ENCODE assay signal across 10 mouse cellular contexts in the genomic region with DNA sequence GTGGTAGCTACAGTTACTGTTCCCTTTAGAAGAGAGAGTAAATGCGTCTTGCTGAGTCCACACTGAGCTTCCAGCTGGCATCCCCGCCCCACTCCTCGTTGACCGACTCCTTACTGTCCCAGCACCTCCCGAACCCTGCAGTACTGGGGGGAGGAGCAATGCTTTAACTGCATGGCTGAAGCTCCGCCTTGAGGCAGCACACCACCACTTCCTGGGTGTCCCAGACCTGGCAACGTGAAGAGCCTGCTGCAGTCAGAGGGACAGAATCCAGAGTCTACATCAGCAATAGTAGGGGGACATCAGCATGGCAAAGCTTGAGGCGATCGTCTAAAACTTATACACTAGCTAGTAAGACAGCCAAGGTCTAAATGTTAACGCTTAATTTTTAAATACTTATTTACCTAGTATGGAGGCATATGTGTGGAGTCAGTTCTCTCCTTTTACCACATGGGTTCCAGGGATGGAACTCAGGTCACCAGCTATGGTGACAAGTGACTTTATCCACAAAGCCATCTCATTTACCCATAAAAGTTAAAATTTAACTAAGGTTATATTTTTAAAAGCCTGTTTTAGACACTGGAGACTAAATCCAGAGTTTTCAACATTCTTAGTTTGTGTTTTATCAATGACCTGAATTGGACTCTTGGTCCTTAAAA. TPM values are rescaled to one million over a fixed set of nuclear protein-coding genes. Genes with fewer than 3 reads are reported as not detected.
DNase-seq lines count a peak whose midpoint lies in the region; ATAC-seq and TF ChIP-seq lines count a peak whose summit lies in the region.
"Had no signal": no experiment of that assay in that cellular context is flagged by ENCODE, and none has a peak within 500 bp of the region (broad histone marks: within the 10 kb centered on the region; RNA-seq: fewer than 3 reads in every experiment).

No protein-coding gene starts in this region.

- H3K9me3 ChIP-seq in heart, embryonic 13.5 days: no peaks in the 10 kb centered on the region
- H3K9me3 ChIP-seq: embryonic facial prominence, embryonic 13.5 days; hindbrain, embryonic 15.5 days had no signal

- ATAC-seq in heart, embryonic 13.5 days (ENCODE audit: extremely low read depth, insufficient number of reproducible peaks, low FRiP score, low TSS enrichment): no peak

- no peak overlapping the region; the same call in 1 of the 2 replicates for H3K4me2 ChIP-seq in heart, embryonic 13.5 days
- H3K4me2 ChIP-seq: embryonic facial prominence, embryonic 13.5 days; hindbrain, embryonic 15.5 days had no signal

- H3K4me1 ChIP-seq in heart, embryonic 13.5 days: peaks cover 17% of the 10 kb centered on the region
- H3K4me1 ChIP-seq in small intestine, adult 2 months (ENCODE audit: control insufficient read depth, insufficient read depth, insufficient read length, low read length): peaks cover 17% of the 10 kb centered on the region
- H3K4me1 ChIP-seq: embryonic facial prominence, embryonic 13.5 days; hindbrain, embryonic 15.5 days had no signal

- TF ChIP-seq POLR2A in small intestine, adult 2 months (IDR thresholded peaks at IDR 0.05; ENCODE audit: low read depth, low read length): no peak

- intact Hi-C loops in heart, postnatal 14 days (cut with DNase I): loop anchor here (5.0 kb wide), 3 partner anchors 80 to 180 kb away; partner anchors contain the start of genes Fasn and Rac3
- intact Hi-C loops in left cerebral cortex, adult 2 months (cut with DNase I): loop anchor here (5.0 kb wide), 1 partner anchor 75 kb away; no protein-coding TSS in a partner anchor

- WGBS in heart, embryonic 13.5 days: 44% methylated on average over 10 of the region's 10 CpGs
- 16% methylated on average over 10 of the region's 10 CpGs for WGBS in small intestine, adult 2 months

- H3K27me3 ChIP-seq in heart, embryonic 13.5 days (replicated peaks): no peaks in the 10 kb centered on the region
- no peaks in the 10 kb centered on the region for H3K27me3 ChIP-seq in small intestine, adult 2 months (ENCODE audit: control insufficient read depth, insufficient read depth, low read length)
- H3K27me3 ChIP-seq: embryonic facial prominence, embryonic 13.5 days; hindbrain, embryonic 15.5 days had no signal

- no peak overlapping the region for H3K27ac ChIP-seq in heart, embryonic 13.5 days (replicated peaks)
- H3K27ac ChIP-seq in small intestine, adult 2 months (ENCODE audit: insufficient read depth, low read depth, low read length): peak overlapping the region; percentile 100
- no peak overlapping the region for H3K27ac ChIP-seq in left cerebral cortex, adult 2 months
- H3K27ac ChIP-seq: embryonic facial prominence, embryonic 13.5 days; hindbrain, embryonic 15.5 days had no signal

- DNase-seq in heart, postnatal 14 days: no peak
- DNase-seq in brain, adult 2 months (ENCODE audit: low read depth, low spot score): peak; percentile 29
- peak; percentile 47 to 66 for DNase-seq in kidney, postnatal 4 days
- no peak for DNase-seq in left cerebral cortex, adult 2 months (ENCODE audit: extremely low spot score in 1 of 2, low spot score in 2 of 2)
- DNase-seq in left cerebral cortex, adult 9 months (ENCODE audit: low spot score in 2 of 2): no peak
- no peak for DNase-seq in layer of hippocampus, adult 9-10 months (ENCODE audit: low spot score)

- H3K36me3 ChIP-seq in heart, embryonic 13.5 days: peaks cover 7% of the 10 kb centered on the region; the same call in 1 of the 2 replicates
- H3K36me3 ChIP-seq in small intestine, adult 2 months (ENCODE audit: control insufficient read depth, insufficient read depth, low read length): no peaks in the 10 kb centered on the region

- no peak for TF ChIP-seq CTCF in small intestine, adult 2 months (IDR thresholded peaks at IDR 0.05; ENCODE audit: extremely low read depth, insufficient read length, insufficient replicate concordance, low read depth, low read length)
- no peak for TF ChIP-seq CTCF in left cerebral cortex, adult 2 months (IDR thresholded peaks at IDR 0.05)

- no peak overlapping the region for H3K4me3 ChIP-seq in heart, embryonic 13.5 days
- H3K4me3 ChIP-seq in small intestine, adult 2 months (ENCODE audit: low read depth, low read length): peak overlapping the region; percentile 54
- no peak overlapping the region for H3K4me3 ChIP-seq in left cerebral cortex, adult 2 months
- H3K4me3 ChIP-seq: embryonic facial prominence, embryonic 13.5 days; hindbrain, embryonic 15.5 days had no signal

- 0 out of 2 replicates have a peak overlapping the region, but pooled peaks have one; percentile 16 for H3K9ac ChIP-seq in heart, embryonic 13.5 days
- H3K9ac ChIP-seq: embryonic facial prominence, embryonic 13.5 days; hindbrain, embryonic 15.5 days had no signal

RNA-seq across cellular contexts. Expression of gene Ccdc57, which starts 30.1 kb away (rescaled TPM):
- 3.1 and 3.7 TPM in 2 replicates for polyA plus RNA-seq in heart, embryonic 13.5 days (2015; fragmentation: Nextera tagmentation; extraction: Ambion mirVana)
- 1 to 10 TPM; 1.2 to 1.6 TPM for total RNA-seq in heart, postnatal 14 days (2021)
- polyA plus RNA-seq in small intestine, adult 2 months (2012; rRNA removed): 0.43 and 0.84 TPM in 2 replicates
- 1 to 10 TPM; 8.5 to 9.5 TPM for total RNA-seq in left cerebral cortex, adult 2 months (2021)

RNA-seq across cellular contexts. Expression of gene Slc16a3, which starts 45.7 kb away (rescaled TPM):
- 224 and 258 TPM in 2 replicates for polyA plus RNA-seq in heart, embryonic 13.5 days (2015; fragmentation: Nextera tagmentation; extraction: Ambion mirVana)
- 1 to 10 TPM; 1.9 to 2.2 TPM for total RNA-seq in heart, postnatal 14 days (2021)
- polyA plus RNA-seq in small intestine, adult 2 months (2012; rRNA removed): 56.8 and 68.9 TPM in 2 replicates
- total RNA-seq in left cerebral cortex, adult 2 months (2021): 1 to 10 TPM; 3.3 to 4.5 TPM

Comparison
In these comparisons a context has a peak if more than half of its experiments do, and no peak if none do; other contexts are left out.
1. DNase-seq: peak in brain, adult 2 months (single experiment) and kidney, postnatal 4 days (2 of 2); none in heart, postnatal 14 days (0 of 2), left cerebral cortex, adult 2 months (0 of 2), left cerebral cortex, adult 9 months (0 of 2) and layer of hippocampus, adult 9-10 months (single experiment).